Mouse (Mus musculus) forebrain, postnatal 0 days (tissue): ENCODE measurements around the gene Pdgfd. TPM values are rescaled to one million over a fixed set of nuclear protein-coding genes. Genes with fewer than 3 reads are reported as not detected.

Source experiments
- ATAC-seq: fragments of 200-750 bp; cut with Nextera tagmentation; 2 replicates; pipeline ENCODE4 v1.8.0; 2017; ENCODE audit warnings: mild to moderate bottlenecking, moderate library complexity
- DNase-seq: peaks from one replicate; pipeline ENCODE4 v3.0.0-alpha.2; 2015
- H3K27ac ChIP-seq: fragments of 300-500 bp; sonication (generic); 2 replicates; pipeline ENCODE4 v1.5.1; 2014; ENCODE audit warnings: low read depth, mild to moderate bottlenecking, antibody characterized with exemption, low read length, moderate library complexity, mixed read lengths
- H3K27me3 ChIP-seq: fragments of 300-500 bp; sonication (generic); 2 replicates; pipeline ENCODE4 v1.6.1; 2014; ENCODE audit warnings: mild to moderate bottlenecking, low read length, mixed read lengths; ENCODE audit not compliant: insufficient read depth
- H3K36me3 ChIP-seq: fragments of 300-500 bp; sonication (generic); 2 replicates; pipeline ENCODE4 v1.6.1; 2014; ENCODE audit warnings: mild to moderate bottlenecking, moderate library complexity; ENCODE audit not compliant: insufficient read depth
- H3K4me1 ChIP-seq: fragments of 300-500 bp; sonication (generic); 2 replicates; pipeline ENCODE4 v1.6.1; 2014; ENCODE audit warnings: antibody characterized with exemption; ENCODE audit not compliant: insufficient read depth
- H3K4me2 ChIP-seq: fragments of 300-500 bp; sonication (generic); 2 replicates; pipeline ENCODE4 v1.6.1; 2014; ENCODE audit warnings: low read depth, mild to moderate bottlenecking, moderate library complexity
- H3K4me3 ChIP-seq: fragments of 300-500 bp; sonication (generic); 2 replicates; pipeline ENCODE4 v1.5.1; 2014; ENCODE audit warnings: low read depth, low read length, mixed read lengths
- H3K9ac ChIP-seq: fragments of 300-500 bp; sonication (generic); 2 replicates; pipeline ENCODE4 v1.6.1; 2014; ENCODE audit warnings: mild to moderate bottlenecking
- H3K9me3 ChIP-seq: fragments of 300-500 bp; sonication (generic); 2 replicates; pipeline ENCODE4 v1.6.1; 2016; ENCODE audit warnings: low read length
- CTCF ChIP-seq: sonication (generic); IDR thresholded peaks from 2 replicates; pipeline ENCODE4 v1.5.1; 2016; ENCODE audit warnings: antibody characterized with exemption, control low read depth, low read depth
- whole genome bisulfite sequencing: fragments of 180-500 bp; shearing (Covaris S2); extraction: QIAGEN DNeasy Blood & Tissue Kit; methylation state at CpG from one replicate; pipeline ENCODE4 v1.1.7; 2014; 5-methylcytosine and 5-hydroxymethylcytosine counted together
- polyA plus RNA-seq: library from polyadenylated mRNA; unstranded; fragments of >200 nt; fragmentation: Nextera tagmentation; extraction: Ambion mirVana; gene quantifications from 2 replicates; pipeline ENCODE4 v1.2.1, GENCODE M21; 2015
- total RNA-seq: library from RNA; depleted of rRNA; stranded (reverse); fragments of >200 nt; gene quantifications from 2 replicates; pipeline ENCODE4 v1.2.3, GENCODE M21; 2014; rRNA removed

The Pdgfd gene
- total RNA-seq: 2.4 and 4.5 TPM in 2 replicates
- 2.5 and 2.8 TPM in 2 replicates for polyA plus RNA-seq

- H3K4me3 ChIP-seq: peak within 1 kb of the TSS; percentile 33
- H3K4me1 ChIP-seq: peaks cover 2% of the 10 kb centered on the region; the same call in 1 of the 2 replicates
- no peak within 1 kb of the TSS for H3K27ac ChIP-seq
- H3K27me3 ChIP-seq: no peaks in the 10 kb centered on the region
- peak; percentile 58 for TF ChIP-seq CTCF
- peak; percentile 82 for ATAC-seq
- no peaks in the 10 kb centered on the region for H3K36me3 ChIP-seq
- H3K4me2 ChIP-seq: peak within 1 kb of the TSS; percentile 60
- WGBS: 2% methylated on average over 32 of the region's 32 CpGs
- DNase-seq: peak; percentile 41
- H3K9me3 ChIP-seq: no peaks in the 10 kb centered on the region
- 0 out of 2 replicates have a peak within 1 kb of the TSS, but pooled peaks have one; percentile 10 for H3K9ac ChIP-seq
Observed at GRCm38 (mm10) chr9:6168391-6169037, at the start of gene Pdgfd. TSS of gene Pdgfd (plus strand) at chr9:6168584.

GRCm38 (mm10) chr9:6169038-6169431 is 651 bp downstream of the Pdgfd start:
- H3K4me3 ChIP-seq: peak overlapping the region; percentile 33
- no peaks in the 10 kb centered on the region for H3K27me3 ChIP-seq
- WGBS: 52% methylated on average over 3 of the region's 3 CpGs
- no peaks in the 10 kb centered on the region for H3K36me3 ChIP-seq
- no peak for TF ChIP-seq CTCF
- H3K4me2 ChIP-seq: peak overlapping the region; percentile 60
- ATAC-seq: no peak
- DNase-seq: no peak
- peaks cover 2% of the 10 kb centered on the region; the same call in 1 of the 2 replicates for H3K4me1 ChIP-seq
- H3K27ac ChIP-seq: no peak overlapping the region
- no peak overlapping the region for H3K9ac ChIP-seq
- no peaks in the 10 kb centered on the region for H3K9me3 ChIP-seq

DNA sequence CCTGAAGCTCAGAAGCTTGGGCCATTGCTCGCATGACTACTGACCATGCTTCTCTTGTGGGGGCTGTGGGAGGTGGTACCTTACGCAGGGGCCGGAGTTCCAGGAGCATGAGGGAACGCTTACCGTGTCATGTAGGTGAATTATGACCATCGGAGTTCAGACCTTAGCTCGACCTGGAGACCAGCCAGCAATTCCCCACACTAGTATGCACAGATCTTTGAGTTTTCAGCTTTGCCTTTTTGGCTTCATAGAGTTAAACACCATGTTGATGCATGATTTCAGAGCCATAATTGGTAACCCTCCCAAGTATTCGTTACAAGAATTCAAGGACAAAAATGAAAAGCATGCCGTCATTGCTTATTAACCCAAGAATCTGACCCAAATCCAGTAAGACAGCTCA is 2.6 kb downstream of the Pdgfd start:
- Histone ChIP-seq H3K4me1 (peaks cover 2% of the 10 kb centered on the region; the same call in 1 of the 2 replicates), H3K9me3 (no peaks in the 10 kb centered on the region), H3K9ac (no peak overlapping the region), H3K4me3 (no peak overlapping the region), H3K27me3 (no peaks in the 10 kb centered on the region), H3K27ac (no peak overlapping the region), H3K36me3 (no peaks in the 10 kb centered on the region), H3K4me2 (no peak overlapping the region)
- DNase-seq (no peak), ATAC-seq (no peak)
- no peak for TF ChIP-seq CTCF
- 88% methylated on average over 9 of the region's 9 CpGs for WGBS

DNA sequence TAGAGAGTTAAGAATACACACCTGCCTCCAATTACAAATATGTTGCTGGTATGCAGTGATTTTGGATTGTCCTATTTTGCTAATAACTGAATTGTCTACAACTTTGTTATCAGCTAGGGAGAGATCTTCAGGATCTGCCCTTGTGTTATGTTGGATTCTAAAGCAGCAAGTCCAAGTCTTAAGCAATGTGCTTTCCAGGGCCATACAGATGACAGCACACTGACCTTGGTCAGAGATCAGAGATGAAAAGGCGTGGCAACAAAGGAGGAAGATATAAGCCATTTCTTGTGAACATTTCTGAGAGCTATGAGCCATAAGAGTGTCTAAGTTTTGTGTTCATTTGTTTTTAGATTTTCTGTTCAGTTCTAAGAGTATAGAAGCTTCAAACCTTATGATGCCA is 4.9 kb downstream of the Pdgfd start:
- no peak overlapping the region for H3K27ac ChIP-seq

GRCm38 (mm10) chr9:6175731-6176130 is 7.3 kb downstream of the Pdgfd start:
- H3K9me3 ChIP-seq: no peaks in the 10 kb centered on the region
- no peak overlapping the region for H3K27ac ChIP-seq
- H3K4me2 ChIP-seq: no peak overlapping the region
- H3K27me3 ChIP-seq: no peaks in the 10 kb centered on the region
- no peak for ATAC-seq
- no peak for DNase-seq
- no peaks in the 10 kb centered on the region for H3K4me1 ChIP-seq
- no peak for TF ChIP-seq CTCF
- H3K4me3 ChIP-seq: no peak overlapping the region
- H3K9ac ChIP-seq: no peak overlapping the region
- 91% methylated on average over 4 of the region's 4 CpGs for WGBS
- H3K36me3 ChIP-seq: no peaks in the 10 kb centered on the region

More for the DNA sequence above, 4.9 kb downstream of the Pdgfd start:
- ATAC-seq (no peak), DNase-seq (no peak)
- H3K4me3 ChIP-seq: no peak overlapping the region
- no peak for TF ChIP-seq CTCF
- H3K9ac ChIP-seq: no peak overlapping the region
- peaks cover 2% of the 10 kb centered on the region; the same call in 1 of the 2 replicates for H3K4me1 ChIP-seq
- H3K9me3 ChIP-seq: no peaks in the 10 kb centered on the region
- 85% methylated on average over 1 of the region's 1 CpGs for WGBS
- H3K4me2 ChIP-seq: no peak overlapping the region
- no peaks in the 10 kb centered on the region for H3K36me3 ChIP-seq
- no peaks in the 10 kb centered on the region for H3K27me3 ChIP-seq

- H3K4me1 ChIP-seq: no peaks in the 10 kb centered on the region
- no peaks in the 10 kb centered on the region for H3K9me3 ChIP-seq
- ATAC-seq (no peak), DNase-seq (no peak)
- no peak overlapping the region for H3K9ac ChIP-seq
- TF ChIP-seq CTCF: no peak
- no peak overlapping the region for H3K4me2 ChIP-seq
- no peaks in the 10 kb centered on the region for H3K27me3 ChIP-seq
- H3K4me3 ChIP-seq: no peak overlapping the region
- no peaks in the 10 kb centered on the region for H3K36me3 ChIP-seq
- H3K27ac ChIP-seq: no peak overlapping the region
- WGBS: 91% methylated on average over 3 of the region's 3 CpGs
Observed at GRCm38 (mm10) chr9:6182307-6182923, 14.0 kb downstream of the Pdgfd start.

DNA sequence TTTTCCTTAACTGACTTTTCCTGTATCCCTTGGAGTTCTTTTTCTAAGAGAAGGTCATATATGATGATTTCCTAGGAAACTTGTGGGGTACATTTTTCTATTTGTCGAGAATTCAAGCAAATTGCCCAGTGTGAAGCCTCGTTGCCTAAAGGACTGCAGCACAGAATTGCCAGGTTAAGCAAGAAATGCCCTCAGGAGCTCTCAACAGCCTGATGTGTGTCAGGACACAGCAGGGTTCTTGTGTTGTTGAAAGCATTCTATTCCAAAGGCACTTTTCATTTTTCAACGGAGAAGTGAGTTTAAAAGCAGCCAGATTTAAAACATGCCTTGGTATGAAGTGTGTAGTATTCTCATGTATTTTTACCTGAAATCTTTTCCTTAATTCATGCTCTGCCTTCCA is 19.6 kb downstream of the Pdgfd start:
- no peak for TF ChIP-seq CTCF

More for the DNA sequence above, 19.6 kb downstream of the Pdgfd start:
- H3K4me3 ChIP-seq: no peak overlapping the region
- H3K27me3 ChIP-seq: no peaks in the 10 kb centered on the region
- H3K4me2 ChIP-seq: no peak overlapping the region
- DNase-seq (no peak), ATAC-seq (no peak)
- H3K27ac ChIP-seq: no peak overlapping the region
- WGBS: 5% methylated on average over 3 of the region's 3 CpGs
- H3K36me3 ChIP-seq: no peaks in the 10 kb centered on the region
- no peak overlapping the region for H3K9ac ChIP-seq
- no peaks in the 10 kb centered on the region for H3K9me3 ChIP-seq
- no peaks in the 10 kb centered on the region for H3K4me1 ChIP-seq
